Mouse (Mus musculus): ENCODE measurements around the gene Phf11a. TPM values are rescaled to one million over a fixed set of nuclear protein-coding genes. Genes with fewer than 3 reads are reported as not detected.
"Not testable (repeated sequence)": the region's sequence is repeated elsewhere in the genome, so short reads cannot be mapped to it uniquely, and the experiment has no call there.

Phf11a gene
- not detected in 2 replicates for polyA plus RNA-seq (2015; fragmentation: Nextera tagmentation; extraction: Ambion mirVana)

GRCm38 (mm10) chr14:59297391-59297790 is at the start of gene Phf11a:
Gene Phf11a, minus strand, starts transcription at chr14:59297522.
- H3K4me3 ChIP-seq; H3K4me1 ChIP-seq; H3K36me3 ChIP-seq; ATAC-seq (ENCODE audit: insufficient number of reproducible peaks, low FRiP score, low TSS enrichment, low read depth); H3K4me2 ChIP-seq; H3K27ac ChIP-seq; H3K9ac ChIP-seq; H3K27me3 ChIP-seq; H3K9me3 ChIP-seq: not testable (repeated sequence)
- 57% methylated on average over 1 of the region's 1 CpGs for WGBS

DNA sequence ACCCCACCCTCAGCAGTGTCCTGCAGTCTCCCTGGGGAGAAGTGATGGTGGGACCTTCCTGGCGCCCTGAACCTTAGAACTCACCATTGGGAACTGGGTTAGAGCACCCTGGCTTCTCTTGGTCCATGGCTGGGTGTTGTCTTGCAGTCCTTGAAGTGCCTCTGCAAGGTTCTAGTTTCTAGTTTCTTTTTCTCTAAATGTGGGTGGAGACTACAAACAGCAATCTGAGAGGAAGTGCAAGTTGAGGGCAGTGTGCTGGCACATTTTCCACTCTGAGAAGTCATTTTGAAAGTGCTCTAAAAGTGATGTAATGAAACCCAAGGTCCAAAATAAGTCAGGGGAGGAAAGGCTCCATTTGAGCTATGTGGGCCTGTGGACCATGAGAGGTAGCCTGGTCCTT is 43.9 kb upstream of the Phf11a start, which contains the start of gene Phf11b:
TSS of gene Phf11b (minus strand) at position 163 of the 400 bp plus-strand sequence.
- not testable (repeated sequence) for H3K36me3 ChIP-seq; H3K27me3 ChIP-seq; H3K27ac ChIP-seq; H3K4me1 ChIP-seq; ATAC-seq (ENCODE audit: insufficient number of reproducible peaks, low FRiP score, low TSS enrichment, low read depth); H3K4me3 ChIP-seq; H3K4me2 ChIP-seq; H3K9ac ChIP-seq; H3K9me3 ChIP-seq
- 76% methylated on average over 1 of the region's 1 CpGs for WGBS

GRCm38 (mm10) chr14:59339541-59339940 is 42.2 kb upstream of the Phf11a start:
- Histone ChIP-seq H3K36me3 (no peaks in the 10 kb centered on the region), H3K27me3 (no peaks in the 10 kb centered on the region), H3K9ac (no peak overlapping the region), H3K27ac (no peak overlapping the region), H3K4me3 (no peak overlapping the region), H3K4me1 (no peaks in the 10 kb centered on the region), H3K4me2 (no peak overlapping the region), H3K9me3 (no peaks in the 10 kb centered on the region)
- 68% methylated on average over 1 of the region's 1 CpGs for WGBS
- no peak for ATAC-seq (ENCODE audit: insufficient number of reproducible peaks, low FRiP score, low TSS enrichment, low read depth)

DNA sequence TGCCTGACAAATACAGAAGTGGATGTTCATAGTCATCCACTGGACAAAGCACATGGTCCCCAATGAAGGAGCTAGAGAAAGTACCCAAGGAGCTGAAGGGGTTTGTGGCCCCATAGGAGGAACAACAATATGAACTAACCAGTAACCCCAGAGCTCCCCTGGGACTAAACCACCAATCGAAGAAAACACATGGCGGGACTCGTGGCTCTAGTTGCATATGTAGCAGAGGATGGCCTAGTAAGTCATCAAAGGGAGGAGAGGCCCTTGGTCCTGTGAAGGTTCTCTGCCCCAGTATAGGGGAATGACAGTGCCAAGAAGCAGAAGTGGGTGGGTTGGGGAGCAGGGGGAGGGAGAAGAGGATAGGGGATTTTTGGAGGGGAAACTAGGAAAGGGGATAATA is 38.7 kb upstream of the Phf11a start:
- not testable (repeated sequence) for H3K27ac ChIP-seq; H3K9me3 ChIP-seq; H3K4me2 ChIP-seq; H3K27me3 ChIP-seq; H3K4me3 ChIP-seq; H3K36me3 ChIP-seq; H3K9ac ChIP-seq; ATAC-seq (ENCODE audit: insufficient number of reproducible peaks, low FRiP score, low TSS enrichment, low read depth); H3K4me1 ChIP-seq
- WGBS = 87% methylated on average over 3 of the region's 3 CpGs

- not testable (repeated sequence) for H3K9ac ChIP-seq; H3K36me3 ChIP-seq; H3K9me3 ChIP-seq; H3K27me3 ChIP-seq; H3K27ac ChIP-seq; H3K4me1 ChIP-seq; H3K4me3 ChIP-seq; ATAC-seq (ENCODE audit: insufficient number of reproducible peaks, low FRiP score, low TSS enrichment, low read depth); H3K4me2 ChIP-seq
- WGBS = 42% methylated on average over 3 of the region's 3 CpGs
These were observed 33.2 kb upstream of the Phf11a start for GRCm38 (mm10) chr14:59330499-59330898.

DNA sequence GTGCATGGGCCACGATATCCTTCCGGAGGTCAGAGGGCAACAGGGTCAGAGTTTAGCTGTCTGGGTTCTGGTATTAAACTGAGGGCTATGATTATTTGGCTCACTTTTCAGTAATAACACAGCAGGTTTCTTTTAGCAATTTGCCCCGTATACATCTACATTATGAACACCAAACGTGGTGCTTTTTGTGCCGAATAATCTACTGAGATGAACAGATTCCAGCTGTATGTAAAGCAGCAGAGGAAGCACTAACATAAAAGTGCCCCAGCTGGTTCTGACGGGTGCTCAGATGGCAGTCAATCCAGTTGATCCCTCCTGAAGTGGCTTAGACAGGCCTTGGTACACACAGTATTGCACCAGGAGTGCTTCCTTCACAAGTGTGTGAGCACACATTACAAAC is 22.6 kb upstream of the Phf11a start:
- not testable (repeated sequence) for H3K36me3 ChIP-seq; H3K27ac ChIP-seq; ATAC-seq (ENCODE audit: insufficient number of reproducible peaks, low FRiP score, low TSS enrichment, low read depth); H3K4me3 ChIP-seq; H3K9ac ChIP-seq; H3K4me1 ChIP-seq; H3K9me3 ChIP-seq; H3K27me3 ChIP-seq; H3K4me2 ChIP-seq
- 70% methylated on average over 6 of the region's 6 CpGs for WGBS

DNA sequence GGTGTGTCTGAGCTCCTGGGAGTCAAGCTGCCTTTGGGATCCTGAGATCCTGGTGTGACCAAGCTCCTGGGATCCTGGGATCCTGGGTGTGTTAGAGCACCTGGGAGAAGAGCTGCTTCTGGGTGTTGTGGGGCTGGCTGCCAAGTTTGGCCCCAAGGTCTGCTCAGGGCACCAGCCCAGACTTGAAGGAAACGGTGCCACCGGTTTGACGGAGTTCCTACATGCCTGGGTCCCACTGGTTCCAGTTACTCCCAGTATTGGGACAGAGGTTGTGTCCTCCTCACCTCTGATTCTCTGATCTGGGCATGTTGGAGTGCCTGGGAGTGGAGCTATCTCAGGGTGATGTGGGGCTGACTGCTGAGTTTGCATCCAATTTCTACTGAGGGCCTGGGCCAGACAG is 21.7 kb upstream of the Phf11a start:
- not testable (repeated sequence) for H3K4me3 ChIP-seq; H3K27me3 ChIP-seq; H3K9me3 ChIP-seq; H3K4me2 ChIP-seq; ATAC-seq (ENCODE audit: insufficient number of reproducible peaks, low FRiP score, low TSS enrichment, low read depth); H3K27ac ChIP-seq; H3K36me3 ChIP-seq; H3K4me1 ChIP-seq; H3K9ac ChIP-seq
- WGBS = 72% methylated on average over 3 of the region's 3 CpGs

- not testable (repeated sequence) for H3K27ac ChIP-seq; H3K4me3 ChIP-seq; H3K4me2 ChIP-seq; H3K27me3 ChIP-seq; ATAC-seq (ENCODE audit: insufficient number of reproducible peaks, low FRiP score, low TSS enrichment, low read depth); H3K36me3 ChIP-seq; H3K4me1 ChIP-seq; H3K9ac ChIP-seq; H3K9me3 ChIP-seq
These were observed 5.6 kb downstream of the Phf11a start for GRCm38 (mm10) chr14:59291769-59292168.

DNA sequence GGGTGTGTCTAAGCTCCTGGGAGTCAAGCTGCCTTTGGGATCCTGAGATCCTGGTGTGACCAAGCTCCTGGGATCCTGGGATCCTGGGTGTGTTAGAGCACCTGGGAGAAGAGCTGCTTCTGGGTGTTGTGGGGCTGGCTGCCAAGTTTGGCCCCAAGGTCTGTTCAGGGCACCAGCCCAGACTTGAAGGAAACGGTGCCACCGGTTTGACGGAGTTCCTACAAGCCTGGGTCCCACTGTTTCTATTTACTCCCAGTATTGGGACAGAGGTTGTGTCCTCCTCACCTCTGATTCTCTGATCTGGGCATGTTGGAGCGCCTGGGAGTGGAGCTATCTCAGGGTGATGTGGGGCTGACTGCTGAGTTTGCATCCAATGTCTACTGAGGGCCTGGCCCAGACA is 22.4 kb downstream of the Phf11a start:
- not testable (repeated sequence) for H3K27me3 ChIP-seq; H3K9ac ChIP-seq; H3K36me3 ChIP-seq; ATAC-seq (ENCODE audit: insufficient number of reproducible peaks, low FRiP score, low TSS enrichment, low read depth); H3K4me3 ChIP-seq; H3K4me1 ChIP-seq; H3K4me2 ChIP-seq; H3K9me3 ChIP-seq; H3K27ac ChIP-seq
- WGBS = 67% methylated on average over 4 of the region's 4 CpGs

DNA sequence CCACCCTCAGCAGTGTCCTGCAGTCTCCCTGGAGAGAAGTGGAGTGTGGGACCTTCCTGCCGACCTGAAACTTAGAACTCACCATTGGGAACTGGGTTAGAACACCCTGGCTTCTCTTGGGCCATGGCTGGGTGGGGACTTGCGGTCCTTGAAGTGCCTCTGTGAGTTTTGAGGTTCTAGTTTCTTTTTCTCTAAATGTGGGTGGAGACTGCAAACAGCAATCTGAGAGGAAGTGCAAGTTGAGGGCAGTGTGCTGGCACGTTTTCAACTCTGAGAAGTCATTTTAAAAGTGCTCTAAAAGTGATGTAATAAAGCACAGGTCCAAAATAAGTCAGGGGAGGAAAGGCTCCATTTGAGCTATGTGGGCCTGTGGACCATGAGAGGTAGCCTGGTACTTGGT is 37.3 kb downstream of the Phf11a start, which contains the start of gene Gm6904:
TSS of gene Gm6904 (minus strand) at position 161 of the 400 bp plus-strand sequence.
- 54% methylated on average over 3 of the region's 3 CpGs for WGBS
- no peaks in the 10 kb centered on the region for H3K36me3 ChIP-seq
- no peak within 1 kb of the TSS for H3K4me2 ChIP-seq
- H3K9me3 ChIP-seq = no peaks in the 10 kb centered on the region
- no peak within 1 kb of the TSS for H3K27ac ChIP-seq
- H3K4me3 ChIP-seq = no peak within 1 kb of the TSS
- no peaks in the 10 kb centered on the region for H3K27me3 ChIP-seq
- H3K9ac ChIP-seq = no peak within 1 kb of the TSS
- H3K4me1 ChIP-seq = no peaks in the 10 kb centered on the region
- ATAC-seq (ENCODE audit: insufficient number of reproducible peaks, low FRiP score, low TSS enrichment, low read depth) = no peak

DNA sequence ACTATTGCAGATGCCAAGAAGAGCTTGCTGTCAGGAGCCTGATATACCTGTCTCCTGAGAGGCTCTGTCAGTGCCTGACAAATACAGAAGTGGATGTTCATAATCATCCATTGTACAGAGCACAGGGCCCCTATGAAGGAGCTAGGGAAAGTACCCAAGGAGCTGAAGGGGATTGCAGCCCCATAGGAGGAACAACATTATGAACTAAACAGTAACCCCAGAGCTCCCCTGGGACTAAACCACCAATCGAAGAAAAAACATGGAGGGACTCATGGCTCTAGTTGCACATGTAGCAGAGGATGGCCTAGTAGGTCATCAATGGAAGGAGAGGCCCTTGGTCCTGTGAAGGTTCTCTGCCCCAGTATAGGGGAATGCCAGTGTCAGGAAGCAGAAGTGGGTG is 41.5 kb downstream of the Phf11a start:
- H3K4me3 ChIP-seq; H3K9ac ChIP-seq; H3K36me3 ChIP-seq; ATAC-seq (ENCODE audit: insufficient number of reproducible peaks, low FRiP score, low TSS enrichment, low read depth); H3K4me1 ChIP-seq; H3K9me3 ChIP-seq; H3K27ac ChIP-seq; H3K27me3 ChIP-seq; H3K4me2 ChIP-seq: not testable (repeated sequence)
- 83% methylated on average over 1 of the region's 1 CpGs for WGBS

- not testable (repeated sequence) for ATAC-seq (ENCODE audit: insufficient number of reproducible peaks, low FRiP score, low TSS enrichment, low read depth); H3K4me2 ChIP-seq
- 59% methylated on average over 5 of the region's 5 CpGs for WGBS
These were observed 47.0 kb downstream of the Phf11a start for GRCm38 (mm10) chr14:59250350-59250749.

DNA sequence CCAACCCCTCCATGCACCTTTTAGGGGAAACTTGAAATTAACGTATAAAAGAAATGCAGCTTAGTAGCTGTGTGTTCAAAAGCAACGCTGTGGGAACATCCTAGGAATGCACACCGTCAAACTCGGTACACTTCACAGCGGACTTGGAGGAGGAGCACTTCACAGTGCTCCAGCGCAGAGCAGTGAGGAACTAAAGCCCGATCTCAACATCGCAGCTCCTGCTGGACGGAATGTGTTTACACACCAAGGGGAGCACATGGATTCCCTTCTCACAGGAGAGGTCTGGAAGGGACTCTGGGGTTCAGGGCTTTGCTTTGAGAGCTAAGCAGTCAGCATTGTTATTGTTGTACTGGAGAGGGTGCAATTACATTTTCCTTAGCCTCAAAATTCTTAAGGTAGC is 63.7 kb downstream of the Phf11a start:
- Histone ChIP-seq H3K4me2 (no peak overlapping the region), H3K9me3 (no peaks in the 10 kb centered on the region), H3K4me3 (no peak overlapping the region), H3K27ac (no peak overlapping the region), H3K9ac (no peak overlapping the region), H3K27me3 (no peaks in the 10 kb centered on the region), H3K36me3 (peaks cover 93% of the 10 kb centered on the region), H3K4me1 (no peaks in the 10 kb centered on the region)
- no peak for ATAC-seq (ENCODE audit: insufficient number of reproducible peaks, low FRiP score, low TSS enrichment, low read depth)
- 94% methylated on average over 9 of the region's 9 CpGs for WGBS

More at GRCm38 (mm10) chr14:59250350-59250749, 47.0 kb downstream of the Phf11a start:
- not testable (repeated sequence) for H3K27ac ChIP-seq, H3K27me3 ChIP-seq, H3K4me1 ChIP-seq, H3K9me3 ChIP-seq, H3K36me3 ChIP-seq, H3K9ac ChIP-seq, H3K4me3 ChIP-seq
